Comparison of ENCODE assay signal across 7 mouse cellular contexts in the genomic region with DNA sequence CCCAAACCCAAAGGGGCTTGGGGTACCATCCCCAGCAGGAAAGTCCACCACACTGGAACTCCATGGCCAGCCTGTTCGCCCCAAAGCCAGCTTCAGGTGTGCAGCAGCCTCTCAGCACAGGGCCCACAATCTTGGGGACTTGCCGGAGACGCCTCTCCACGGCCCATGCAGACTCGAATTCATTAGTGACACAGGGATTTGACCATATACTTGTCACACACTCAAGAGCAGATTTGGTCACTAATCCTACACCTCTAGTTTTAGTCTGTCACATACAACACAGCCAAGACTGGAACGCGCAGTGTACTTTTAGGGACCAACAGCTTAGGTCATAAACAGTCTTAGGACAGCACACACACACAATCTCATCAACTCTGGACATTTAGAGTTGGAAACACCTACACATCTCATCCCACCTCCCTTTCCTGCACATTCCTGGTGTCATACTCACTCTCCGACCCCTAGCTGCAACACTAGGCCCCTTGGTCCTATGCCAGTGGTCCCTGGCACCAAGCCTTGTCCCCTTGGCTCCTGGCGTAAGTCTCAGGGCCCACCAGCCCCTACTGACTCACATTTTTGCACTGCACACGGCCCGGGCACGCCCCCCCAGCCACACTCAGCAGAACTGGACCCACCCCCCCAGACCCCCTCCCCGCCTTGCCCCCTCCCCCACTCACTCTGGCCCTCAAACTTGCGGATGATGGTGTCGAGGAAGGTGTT. TPM values are rescaled to one million over a fixed set of nuclear protein-coding genes. Genes with fewer than 3 reads are reported as not detected.
DNase-seq lines count a peak whose midpoint lies in the region; ATAC-seq and TF ChIP-seq lines count a peak whose summit lies in the region.

No protein-coding gene starts in this region.

- peaks cover 53% of the 10 kb centered on the region for H3K4me1 ChIP-seq in forebrain, embryonic 13.5 days
- H3K4me1 ChIP-seq in limb, embryonic 13.5 days, result peaks cover 43% of the 10 kb centered on the region
- peaks cover 4% of the 10 kb centered on the region for H3K4me1 ChIP-seq in stomach, postnatal 0 days (replicated peaks; ENCODE audit: control insufficient read depth, insufficient read depth)

- no peak for TF ChIP-seq CTCF in stomach, postnatal 0 days (IDR thresholded peaks at IDR 0.05; ENCODE audit: low read depth)

- peak; percentile 38 for DNase-seq in right cerebral cortex, postnatal 4 days
- no peak for DNase-seq in right cerebral cortex, postnatal 14 days
- DNase-seq in stomach, postnatal 0 days (ENCODE audit: low spot score), result no peak
- DNase-seq in adrenal gland, postnatal 10 days, result no peak
- DNase-seq in Muller cell, postnatal 12 days (ENCODE audit: inconsistent ontology term), result no peak

- no peaks in the 10 kb centered on the region for H3K36me3 ChIP-seq in forebrain, embryonic 13.5 days (ENCODE audit: poor library complexity, severe bottlenecking)
- H3K36me3 ChIP-seq in limb, embryonic 13.5 days, result no peaks in the 10 kb centered on the region
- no peaks in the 10 kb centered on the region for H3K36me3 ChIP-seq in stomach, postnatal 0 days (ENCODE audit: control insufficient read depth, insufficient read depth, low read length)

- peak overlapping the region; percentile 94 for H3K4me2 ChIP-seq in forebrain, embryonic 13.5 days
- peak overlapping the region; percentile 98 for H3K4me2 ChIP-seq in limb, embryonic 13.5 days (replicated peaks)
- peak overlapping the region; percentile 84 for H3K4me2 ChIP-seq in stomach, postnatal 0 days (replicated peaks; ENCODE audit: low read depth)

- no peak for ATAC-seq in forebrain, embryonic 13.5 days
- no peak for ATAC-seq in limb, embryonic 13.5 days (ENCODE audit: low FRiP score, low read depth)
- no peak for ATAC-seq in stomach, postnatal 0 days (ENCODE audit: low FRiP score, low TSS enrichment)

- peak overlapping the region; percentile 72; the same call in 1 of the 2 replicates for H3K27ac ChIP-seq in forebrain, embryonic 13.5 days
- H3K27ac ChIP-seq in limb, embryonic 13.5 days, result no peak overlapping the region
- H3K27ac ChIP-seq in stomach, postnatal 0 days (replicated peaks), result peak overlapping the region; percentile 63; the same call in 1 of the 2 replicates

- TF ChIP-seq EP300 in stomach, postnatal 0 days (optimal IDR thresholded peaks at IDR 0.05), result no peak

- peak overlapping the region; percentile 72 for H3K4me3 ChIP-seq in forebrain, embryonic 13.5 days
- H3K4me3 ChIP-seq in limb, embryonic 13.5 days, result peak overlapping the region; percentile 66
- H3K4me3 ChIP-seq in stomach, postnatal 0 days (ENCODE audit: low read depth, low read length), result peak overlapping the region; percentile 67

- WGBS in forebrain, embryonic 13.5 days, result 32% methylated on average over 15 of the region's 15 CpGs
- WGBS in limb, embryonic 13.5 days, result 36% methylated on average over 15 of the region's 15 CpGs
- 40% methylated on average over 13 of the region's 15 CpGs for WGBS in stomach, postnatal 0 days

- H3K9ac ChIP-seq in forebrain, embryonic 13.5 days, result peak overlapping the region; percentile 87
- peak overlapping the region; percentile 70 for H3K9ac ChIP-seq in limb, embryonic 13.5 days
- H3K9ac ChIP-seq in stomach, postnatal 0 days (ENCODE audit: low read length), result peak overlapping the region; percentile 71

- H3K27me3 ChIP-seq in forebrain, embryonic 13.5 days, result peaks cover 23% of the 10 kb centered on the region
- H3K27me3 ChIP-seq in limb, embryonic 13.5 days, result peaks cover 80% of the 10 kb centered on the region
- no peaks in the 10 kb centered on the region; the same call in 1 of the 2 replicates for H3K27me3 ChIP-seq in stomach, postnatal 0 days (ENCODE audit: control insufficient read depth, insufficient read depth, low read length)

- no peaks in the 10 kb centered on the region for H3K9me3 ChIP-seq in forebrain, embryonic 13.5 days (replicated peaks)
- H3K9me3 ChIP-seq in limb, embryonic 13.5 days, result no peaks in the 10 kb centered on the region
- no peaks in the 10 kb centered on the region for H3K9me3 ChIP-seq in stomach, postnatal 0 days (ENCODE audit: control insufficient read depth, low read length)

RNA-seq across cellular contexts. Expression of gene Kcnh2, which starts 0.7 kb away (rescaled TPM):
- 4.3 and 6.9 TPM in 2 replicates for polyA plus RNA-seq in forebrain, embryonic 13.5 days (2015; fragmentation: Nextera tagmentation; extraction: Ambion mirVana)
- polyA plus RNA-seq in limb, embryonic 13.5 days (2015; fragmentation: Nextera tagmentation; extraction: Ambion mirVana), result 2.7 and 3.1 TPM in 2 replicates
- 3.7 and 3.8 TPM in 2 replicates for polyA plus RNA-seq in stomach, postnatal 0 days (2015; fragmentation: Nextera tagmentation; extraction: Ambion mirVana)
- 10 to 100 TPM; 12.8 to 23.1 TPM for total RNA-seq in adrenal gland, postnatal 10 days (2021)

RNA-seq across cellular contexts. Expression of gene Nos3, which starts 13.9 kb away (rescaled TPM):
- 5.6 and 5.9 TPM in 2 replicates for polyA plus RNA-seq in forebrain, embryonic 13.5 days (2015; fragmentation: Nextera tagmentation; extraction: Ambion mirVana)
- polyA plus RNA-seq in limb, embryonic 13.5 days (2015; fragmentation: Nextera tagmentation; extraction: Ambion mirVana), result 6.0 and 6.6 TPM in 2 replicates
- 3.1 and 3.2 TPM in 2 replicates for polyA plus RNA-seq in stomach, postnatal 0 days (2015; fragmentation: Nextera tagmentation; extraction: Ambion mirVana)
- 10 to 100 TPM; 16.3 to 16.6 TPM for total RNA-seq in adrenal gland, postnatal 10 days (2021)

RNA-seq across cellular contexts. Expression of gene Atg9b, which starts 41.3 kb away (rescaled TPM):
- 0.52 and 0.57 TPM in 2 replicates for polyA plus RNA-seq in forebrain, embryonic 13.5 days (2015; fragmentation: Nextera tagmentation; extraction: Ambion mirVana)
- polyA plus RNA-seq in limb, embryonic 13.5 days (2015; fragmentation: Nextera tagmentation; extraction: Ambion mirVana), result 0.37 and 0.78 TPM in 2 replicates
- polyA plus RNA-seq in stomach, postnatal 0 days (2015; fragmentation: Nextera tagmentation; extraction: Ambion mirVana), result 4.1 and 5.8 TPM in 2 replicates
- total RNA-seq in adrenal gland, postnatal 10 days (2021), result under 1 TPM; 0.60 to 0.67 TPM

RNA-seq across cellular contexts. Expression of gene Abcb8, which starts 42.8 kb away (rescaled TPM):
- 39.0 and 48.1 TPM in 2 replicates for polyA plus RNA-seq in forebrain, embryonic 13.5 days (2015; fragmentation: Nextera tagmentation; extraction: Ambion mirVana)
- polyA plus RNA-seq in limb, embryonic 13.5 days (2015; fragmentation: Nextera tagmentation; extraction: Ambion mirVana), result 42.1 and 44.6 TPM in 2 replicates
- 29.3 and 30.2 TPM in 2 replicates for polyA plus RNA-seq in stomach, postnatal 0 days (2015; fragmentation: Nextera tagmentation; extraction: Ambion mirVana)
- total RNA-seq in adrenal gland, postnatal 10 days (2021), result 100 to 1,000 TPM in 1 of 2 experiments, 10 to 100 TPM in 1; 93.7 to 116 TPM
